Mouse (Mus musculus): ENCODE results near the gene Iqck. TPM values are rescaled to one million over a fixed set of nuclear protein-coding genes. Genes with fewer than 3 reads are reported as not detected.

Iqck gene
- total and polyA plus RNA-seq, 3 experiments: 0.39 to 0.68 (median 0.62) TPM

DNA sequence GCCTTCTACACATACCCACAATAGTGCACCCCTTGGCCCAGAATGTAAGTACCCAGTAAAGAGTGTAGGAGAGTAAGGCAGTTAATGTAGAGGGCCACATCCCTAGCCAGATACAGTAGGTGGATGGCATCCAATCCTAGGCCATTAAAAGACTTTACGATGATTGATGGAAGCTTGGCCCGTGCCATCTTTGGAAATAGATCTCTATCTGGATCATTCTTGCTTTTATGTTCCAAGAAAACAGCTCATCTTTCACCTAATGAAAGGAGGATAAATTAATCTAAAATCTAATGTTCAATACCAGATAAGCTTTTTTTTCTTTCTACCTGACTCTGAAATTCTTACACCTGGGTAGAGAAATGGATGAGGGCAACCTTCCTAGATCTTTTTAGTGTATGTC, 55.6 kb downstream of the Iqck start:
- in situ Hi-C loops (cut with MboI; ENCODE audit: low pct_ligation_motif_present, low pct_unique_long_range_greater_than_20kb, low sequenced_read_pairs): no loop called here
- H3K27ac ChIP-seq (ENCODE audit: insufficient read depth, low read depth): no peak overlapping the region

DNA sequence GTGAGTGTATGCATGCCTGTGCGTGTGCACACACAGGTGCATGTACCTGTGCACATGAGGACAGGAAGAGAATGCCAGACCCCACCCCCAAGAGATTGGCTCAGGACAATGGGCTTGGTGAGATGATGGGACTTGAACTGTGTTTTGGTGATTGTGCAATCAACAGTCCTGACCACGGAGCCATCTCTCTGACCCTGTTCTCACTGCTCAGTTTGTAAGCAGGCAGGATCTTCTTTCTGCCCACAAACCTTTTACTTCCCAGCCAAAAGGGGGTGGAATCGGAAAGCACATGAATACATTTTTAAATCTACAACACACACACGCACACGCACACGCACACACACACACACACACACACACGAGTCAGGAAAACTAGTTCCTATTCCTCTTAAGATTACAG, 56.0 kb downstream of the Iqck start:
- H3K27me3 ChIP-seq (replicated peaks): peaks cover 2% of the 10 kb centered on the region
- dilution Hi-C loops (cut with MboI; ENCODE audit: extremely low pct_ligation_motif_present, extremely low pct_unique_long_range_greater_than_20kb, low sequenced_read_pairs) (no loop called here), in situ Hi-C loops (cut with MboI; ENCODE audit: low pct_ligation_motif_present, low pct_unique_long_range_greater_than_20kb, low sequenced_read_pairs) (no loop called here)
- H3K36me3 ChIP-seq (replicated peaks in 1 of 2; ENCODE audit: control insufficient read depth in 1 of 2, insufficient read depth in 1 of 2, low read length in 1 of 2): no peaks in the 10 kb centered on the region
- DNase-seq (ENCODE audit: extremely low read depth): no peak
- H3K27ac ChIP-seq (ENCODE audit: insufficient read depth, low read depth): no peak overlapping the region
- no peak overlapping the region for H3K4me3 ChIP-seq (replicated peaks in 1 of 3; ENCODE audit: low read depth in 2 of 3, low read length in 2 of 3, poor library complexity in 1 of 3)
- no peak overlapping the region for H3K9ac ChIP-seq (ENCODE audit: insufficient read depth, low read depth)
- H3K4me2 ChIP-seq (ENCODE audit: insufficient read depth, low read depth, poor library complexity, severe bottlenecking): no peak overlapping the region
- no peaks in the 10 kb centered on the region for H3K4me1 ChIP-seq (ENCODE audit: control insufficient read depth in 1 of 2, insufficient read depth in 2 of 2)
- no peaks in the 10 kb centered on the region for H3K79me2 ChIP-seq (replicated peaks; ENCODE audit: control insufficient read depth, extremely low read depth, insufficient read depth, poor library complexity, severe bottlenecking)
- H3K9me3 ChIP-seq (replicated peaks; ENCODE audit: low read length): no peaks in the 10 kb centered on the region
- TF ChIP-seq MXI1 (IDR thresholded peaks at IDR 0.05; ENCODE audit: low read depth, low read length): no peak
- no peak for TF ChIP-seq SIN3A (IDR thresholded peaks at IDR 0.05; ENCODE audit: low read length)
- TF ChIP-seq ZC3H11A (IDR thresholded peaks at IDR 0.05; ENCODE audit: low read depth, low read length): no peak
- TF ChIP-seq ZMIZ1 (IDR thresholded peaks at IDR 0.05; ENCODE audit: low read depth, low read length): no peak

More for the DNA sequence above, 55.6 kb downstream of the Iqck start:
- no peak overlapping the region for H3K4me2 ChIP-seq (ENCODE audit: insufficient read depth, low read depth, poor library complexity, severe bottlenecking)
- peaks cover 2% of the 10 kb centered on the region for H3K27me3 ChIP-seq (replicated peaks)
- no peaks in the 10 kb centered on the region for H3K9me3 ChIP-seq (replicated peaks; ENCODE audit: low read length)
- dilution Hi-C loops (cut with MboI; ENCODE audit: extremely low pct_ligation_motif_present, extremely low pct_unique_long_range_greater_than_20kb, low sequenced_read_pairs): no loop called here
- H3K4me3 ChIP-seq (replicated peaks in 1 of 3; ENCODE audit: low read depth in 2 of 3, low read length in 2 of 3, poor library complexity in 1 of 3): no peak overlapping the region
- no peaks in the 10 kb centered on the region for H3K36me3 ChIP-seq (replicated peaks in 1 of 2; ENCODE audit: control insufficient read depth in 1 of 2, insufficient read depth in 1 of 2, low read length in 1 of 2)
- no peaks in the 10 kb centered on the region for H3K4me1 ChIP-seq (ENCODE audit: control insufficient read depth in 1 of 2, insufficient read depth in 2 of 2)
- TF ChIP-seq ETS1 (conservative IDR thresholded peaks at IDR 0.05; ENCODE audit: low read depth, low read length) (no peak), MXI1 (IDR thresholded peaks at IDR 0.05; ENCODE audit: low read depth, low read length) (no peak), MAFK (IDR thresholded peaks at IDR 0.05; ENCODE audit: insufficient replicate concordance, low read length) (no peak), CHD1 (IDR thresholded peaks at IDR 0.05; ENCODE audit: low read depth, low read length) (no peak), EP300 (IDR thresholded peaks at IDR 0.05; ENCODE audit: low read length) (no peak), POLR2A (IDR thresholded peaks at IDR 0.05; ENCODE audit: low read depth, low read length) (no peak), MAX (IDR thresholded peaks at IDR 0.05; ENCODE audit: low read length) (no peak), ZNF384 (IDR thresholded peaks at IDR 0.05; ENCODE audit: low read depth, low read length) (no peak), JUND (conservative IDR thresholded peaks at IDR 0.05; ENCODE audit: low read depth, low read length) (no peak), SMC3 (IDR thresholded peaks at IDR 0.05; ENCODE audit: low read depth, low read length) (no peak), PAX5 (IDR thresholded peaks at IDR 0.05; ENCODE audit: low read length) (no peak), BHLHE40 (IDR thresholded peaks at IDR 0.05; ENCODE audit: low read depth, low read length) (no peak), MEF2A (IDR thresholded peaks at IDR 0.05; ENCODE audit: borderline replicate concordance, low read depth, low read length) (no peak), USF1 (IDR thresholded peaks at IDR 0.05; ENCODE audit: low read depth, low read length) (no peak), CHD2 (IDR thresholded peaks at IDR 0.05; ENCODE audit: low read length) (no peak)
- no peaks in the 10 kb centered on the region for H3K79me2 ChIP-seq (replicated peaks; ENCODE audit: control insufficient read depth, extremely low read depth, insufficient read depth, poor library complexity, severe bottlenecking)
- no peak for DNase-seq (ENCODE audit: extremely low read depth)
- no peak overlapping the region for H3K9ac ChIP-seq (ENCODE audit: insufficient read depth, low read depth)
